Mouse (Mus musculus): Measurements from ENCODE around the gene Fhit. TPM values are rescaled to one million over a fixed set of nuclear protein-coding genes. Genes with fewer than 3 reads are reported as not detected.

Gene Fhit
- polyA plus RNA-seq, 1 experiment from 2014 or later = 3.6 TPM

DNA sequence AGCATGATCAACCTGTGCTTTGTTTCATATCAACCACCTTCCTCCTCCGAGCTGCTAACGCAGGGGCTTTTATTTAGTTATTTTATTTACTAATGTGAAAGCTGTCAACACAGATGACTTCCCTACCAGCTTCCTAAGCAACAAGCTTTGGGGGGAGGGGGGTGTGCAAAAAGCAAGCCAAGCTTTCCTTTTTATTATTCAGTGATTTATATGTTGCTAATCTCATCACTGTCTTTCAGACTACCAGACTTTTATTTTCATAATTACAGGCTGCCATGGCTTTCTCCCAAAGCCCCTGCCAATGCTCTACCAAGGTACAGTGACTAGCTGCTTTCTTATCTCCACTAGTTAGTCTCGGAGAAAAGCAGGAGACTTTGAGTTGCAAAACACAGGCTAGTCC lies 1082.8 kb downstream of the Fhit start:
- Histone ChIP-seq H3K27ac (ENCODE audit: low read length) (no peak overlapping the region), H3K4me2 (ENCODE audit: low read depth, low read length) (no peak overlapping the region), H3K4me3 (ENCODE audit: low read length) (no peak overlapping the region), H3K36me3 (ENCODE audit: control insufficient read depth, insufficient read depth) (no peaks in the 10 kb centered on the region), H3K9me3 (replicated peaks; ENCODE audit: control insufficient read depth, low read length) (no peaks in the 10 kb centered on the region), H3K4me1 (ENCODE audit: control insufficient read depth, insufficient read depth, low read length) (no peaks in the 10 kb centered on the region), H3K9ac (ENCODE audit: low read length) (no peak overlapping the region), H3K27me3 (ENCODE audit: control insufficient read depth, insufficient read depth, low read length) (no peaks in the 10 kb centered on the region)
- WGBS = 69% methylated on average over 3 of the region's 3 CpGs
- ATAC-seq (replicated peaks; ENCODE audit: extremely low read depth, insufficient read depth, low FRiP score) = no peak

DNA sequence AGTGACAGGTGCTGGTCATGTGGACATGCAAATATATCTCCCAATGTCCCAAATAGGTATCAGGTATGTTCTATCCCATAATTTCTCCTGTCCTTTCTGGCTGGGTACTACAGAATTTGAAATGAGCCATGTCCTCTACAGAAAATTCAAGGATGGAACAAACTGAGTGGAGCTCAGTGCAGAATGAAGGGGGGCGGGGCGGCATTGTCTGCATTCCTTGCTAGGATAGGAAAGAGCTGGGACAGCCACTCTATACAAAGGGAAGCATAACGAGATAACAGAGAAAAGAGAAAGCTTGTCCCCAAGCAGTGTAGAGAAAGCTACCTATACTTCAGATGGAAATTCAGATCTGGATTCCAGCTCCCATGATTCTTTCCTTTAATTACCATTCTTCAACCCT lies 1111.9 kb downstream of the Fhit start:
- Histone ChIP-seq H3K27ac (ENCODE audit: low read length) (no peak overlapping the region), H3K9me3 (replicated peaks; ENCODE audit: control insufficient read depth, low read length) (no peaks in the 10 kb centered on the region), H3K4me2 (ENCODE audit: low read depth, low read length) (no peak overlapping the region), H3K27me3 (ENCODE audit: control insufficient read depth, insufficient read depth, low read length) (no peaks in the 10 kb centered on the region), H3K4me3 (ENCODE audit: low read length) (no peak overlapping the region), H3K4me1 (ENCODE audit: control insufficient read depth, insufficient read depth, low read length) (0 out of 2 replicates have a peak, but pooled peaks cover 7% of the 10 kb centered on the region), H3K36me3 (ENCODE audit: control insufficient read depth, insufficient read depth) (no peaks in the 10 kb centered on the region), H3K9ac (ENCODE audit: low read length) (no peak overlapping the region)
- WGBS = 58% methylated on average over 3 of the region's 3 CpGs
- ATAC-seq (replicated peaks; ENCODE audit: extremely low read depth, insufficient read depth, low FRiP score) = no peak

DNA sequence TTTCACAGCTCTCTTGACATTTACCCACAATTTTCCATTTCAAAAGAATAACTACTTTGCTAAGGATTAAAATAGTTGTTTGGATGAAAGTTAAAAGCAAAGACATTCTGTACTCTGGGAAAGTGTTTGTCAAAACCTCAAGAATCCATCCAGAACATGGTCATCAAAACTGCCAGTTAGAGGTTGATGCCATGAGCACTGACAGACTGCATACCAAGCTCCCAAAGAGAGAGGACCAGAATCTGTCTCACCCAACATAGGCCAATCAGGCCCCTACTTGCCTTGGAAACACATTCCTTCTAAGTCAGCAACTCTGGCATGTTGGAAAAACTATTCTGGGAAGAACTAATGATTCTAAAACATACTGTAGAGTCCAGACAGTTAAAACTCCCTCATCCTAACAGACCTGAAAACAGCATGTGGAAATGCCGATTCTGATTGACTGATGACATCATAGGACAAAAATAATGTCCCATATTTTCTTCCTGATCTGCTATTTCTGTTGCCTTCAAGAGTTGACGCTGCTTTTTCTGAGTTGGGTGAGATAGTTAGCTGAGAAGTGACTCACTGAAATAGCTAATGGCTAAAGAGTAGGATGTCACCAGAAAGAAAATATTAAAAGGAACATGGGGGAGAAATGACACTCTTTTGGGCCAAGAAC lies 1114.6 kb downstream of the Fhit start:
- WGBS = 38% methylated on average over 2 of the region's 2 CpGs
- no peak overlapping the region for H3K27ac ChIP-seq (ENCODE audit: low read length)
- H3K9ac ChIP-seq (ENCODE audit: low read length) = no peak overlapping the region
- no peaks in the 10 kb centered on the region for H3K27me3 ChIP-seq (ENCODE audit: control insufficient read depth, insufficient read depth, low read length)
- H3K4me1 ChIP-seq (ENCODE audit: control insufficient read depth, insufficient read depth, low read length) = 0 out of 2 replicates have a peak, but pooled peaks cover 7% of the 10 kb centered on the region
- H3K4me3 ChIP-seq (ENCODE audit: low read length) = no peak overlapping the region
- no peak overlapping the region for H3K4me2 ChIP-seq (ENCODE audit: low read depth, low read length)
- no peak for ATAC-seq (replicated peaks; ENCODE audit: extremely low read depth, insufficient read depth, low FRiP score)
- H3K36me3 ChIP-seq (ENCODE audit: control insufficient read depth, insufficient read depth) = no peaks in the 10 kb centered on the region
- no peaks in the 10 kb centered on the region for H3K9me3 ChIP-seq (replicated peaks; ENCODE audit: control insufficient read depth, low read length)

DNA sequence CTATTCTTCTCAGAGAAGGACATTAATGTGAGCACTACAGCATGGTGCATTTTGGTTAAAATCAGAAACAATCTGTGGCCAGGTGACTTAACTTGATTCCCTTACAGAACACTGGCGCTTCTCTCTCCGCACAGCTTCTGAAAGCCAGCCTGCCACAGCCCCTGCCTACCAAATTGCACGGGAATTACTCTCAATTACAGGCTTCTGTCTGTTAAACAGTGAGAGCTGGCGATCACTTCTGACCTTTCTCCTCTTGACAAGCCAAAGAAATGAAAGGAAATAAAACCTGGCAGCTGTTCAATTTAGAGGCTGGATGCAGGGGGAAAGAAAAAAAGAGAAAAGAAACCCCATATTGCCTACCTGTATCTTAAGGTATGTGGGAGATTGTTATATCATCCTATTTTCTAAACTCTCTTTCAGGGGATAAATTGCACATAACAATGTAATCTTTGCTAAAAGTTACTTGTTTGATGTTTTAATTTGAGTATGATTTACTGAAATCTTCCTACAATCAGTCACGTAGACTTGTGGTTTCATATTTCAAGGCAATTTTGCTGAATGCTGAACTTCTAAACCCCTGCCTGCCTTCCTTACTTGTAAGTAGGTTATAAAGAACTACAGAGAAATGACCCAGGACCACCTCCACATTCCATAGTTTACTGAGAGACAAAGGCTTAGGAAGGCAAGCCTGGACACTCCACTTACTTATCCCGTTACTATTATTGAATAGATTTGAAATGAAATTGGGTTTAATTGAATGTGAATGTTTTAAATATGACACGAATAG lies 1115.3 kb downstream of the Fhit start:
- H3K9me3 ChIP-seq (replicated peaks; ENCODE audit: control insufficient read depth, low read length) = no peaks in the 10 kb centered on the region
- no peak overlapping the region for H3K27ac ChIP-seq (ENCODE audit: low read length)
- 42% methylated on average over 7 of the region's 7 CpGs for WGBS
- H3K4me1 ChIP-seq (ENCODE audit: control insufficient read depth, insufficient read depth, low read length) = 0 out of 2 replicates have a peak, but pooled peaks cover 7% of the 10 kb centered on the region
- H3K9ac ChIP-seq (ENCODE audit: low read length) = no peak overlapping the region
- no peaks in the 10 kb centered on the region for H3K27me3 ChIP-seq (ENCODE audit: control insufficient read depth, insufficient read depth, low read length)
- H3K36me3 ChIP-seq (ENCODE audit: control insufficient read depth, insufficient read depth) = no peaks in the 10 kb centered on the region
- H3K4me3 ChIP-seq (ENCODE audit: low read length) = no peak overlapping the region
- H3K4me2 ChIP-seq (ENCODE audit: low read depth, low read length) = no peak overlapping the region
- ATAC-seq (replicated peaks; ENCODE audit: extremely low read depth, insufficient read depth, low FRiP score) = no peak

DNA sequence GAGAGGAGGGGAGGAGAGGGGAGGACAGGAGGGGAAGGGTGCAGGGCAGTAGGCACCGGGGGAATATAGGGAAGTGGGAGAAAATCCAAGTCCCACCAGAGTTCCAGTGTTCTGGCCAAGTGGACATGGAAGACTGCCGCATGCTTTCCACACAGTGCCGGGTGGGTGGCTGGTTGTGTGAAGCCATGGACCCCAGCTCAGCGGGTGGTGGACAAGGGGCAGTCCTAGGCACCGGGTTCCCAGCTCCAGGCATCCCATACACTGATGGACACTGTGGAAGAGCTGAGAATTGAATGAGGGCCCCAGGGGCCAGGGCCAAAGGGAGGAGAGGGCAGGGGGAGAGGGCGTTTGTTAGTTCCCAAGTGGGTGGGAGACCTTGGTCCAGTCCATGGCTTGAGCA lies 1123.8 kb downstream of the Fhit start:
- no peaks in the 10 kb centered on the region for H3K36me3 ChIP-seq (ENCODE audit: control insufficient read depth, insufficient read depth)
- no peaks in the 10 kb centered on the region for H3K27me3 ChIP-seq (ENCODE audit: control insufficient read depth, insufficient read depth, low read length)
- no peak for ATAC-seq (replicated peaks; ENCODE audit: extremely low read depth, insufficient read depth, low FRiP score)
- H3K9me3 ChIP-seq (replicated peaks; ENCODE audit: control insufficient read depth, low read length) = no peaks in the 10 kb centered on the region
- H3K4me3 ChIP-seq (ENCODE audit: low read length) = no peak overlapping the region
- H3K9ac ChIP-seq (ENCODE audit: low read length) = no peak overlapping the region
- H3K4me2 ChIP-seq (ENCODE audit: low read depth, low read length) = no peak overlapping the region
- H3K4me1 ChIP-seq (ENCODE audit: control insufficient read depth, insufficient read depth, low read length) = no peaks in the 10 kb centered on the region
- H3K27ac ChIP-seq (ENCODE audit: low read length) = no peak overlapping the region
- 90% methylated on average over 6 of the region's 6 CpGs for WGBS

DNA sequence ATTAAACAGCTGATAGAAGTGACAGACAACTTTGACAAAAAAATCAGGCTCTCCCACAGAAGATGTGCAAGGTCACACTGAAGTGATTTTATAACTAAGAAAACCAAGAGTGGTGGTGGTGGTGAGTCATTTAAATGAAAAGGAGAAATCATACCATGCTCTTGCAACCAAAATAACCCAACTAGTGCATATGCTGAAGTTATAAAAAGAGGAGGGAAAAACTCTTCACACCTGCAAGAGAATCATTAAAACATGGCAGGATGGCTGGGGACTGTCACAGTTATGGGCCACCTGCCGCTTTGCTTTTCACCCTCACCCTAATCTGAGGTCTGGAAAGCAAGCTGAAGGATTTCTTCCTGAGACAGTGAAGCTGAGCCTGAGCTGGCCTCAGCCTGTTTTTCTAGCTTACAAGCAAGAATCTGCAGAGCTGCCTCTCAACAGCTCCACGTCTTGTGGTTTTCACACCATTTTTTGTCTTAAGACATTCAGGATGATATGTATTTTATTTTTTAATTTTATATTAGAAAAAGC lies 1125.1 kb downstream of the Fhit start:
- no peak overlapping the region for H3K4me3 ChIP-seq (ENCODE audit: low read length)
- H3K9ac ChIP-seq (ENCODE audit: low read length) = no peak overlapping the region
- H3K4me1 ChIP-seq (ENCODE audit: control insufficient read depth, insufficient read depth, low read length) = no peaks in the 10 kb centered on the region
- no peaks in the 10 kb centered on the region for H3K27me3 ChIP-seq (ENCODE audit: control insufficient read depth, insufficient read depth, low read length)
- ATAC-seq (replicated peaks; ENCODE audit: extremely low read depth, insufficient read depth, low FRiP score) = no peak
- H3K36me3 ChIP-seq (ENCODE audit: control insufficient read depth, insufficient read depth) = no peaks in the 10 kb centered on the region
- no peak overlapping the region for H3K27ac ChIP-seq (ENCODE audit: low read length)
- H3K9me3 ChIP-seq (replicated peaks; ENCODE audit: control insufficient read depth, low read length) = no peaks in the 10 kb centered on the region
- 72% methylated on average over 2 of the region's 2 CpGs for WGBS
- H3K4me2 ChIP-seq (ENCODE audit: low read depth, low read length) = no peak overlapping the region

DNA sequence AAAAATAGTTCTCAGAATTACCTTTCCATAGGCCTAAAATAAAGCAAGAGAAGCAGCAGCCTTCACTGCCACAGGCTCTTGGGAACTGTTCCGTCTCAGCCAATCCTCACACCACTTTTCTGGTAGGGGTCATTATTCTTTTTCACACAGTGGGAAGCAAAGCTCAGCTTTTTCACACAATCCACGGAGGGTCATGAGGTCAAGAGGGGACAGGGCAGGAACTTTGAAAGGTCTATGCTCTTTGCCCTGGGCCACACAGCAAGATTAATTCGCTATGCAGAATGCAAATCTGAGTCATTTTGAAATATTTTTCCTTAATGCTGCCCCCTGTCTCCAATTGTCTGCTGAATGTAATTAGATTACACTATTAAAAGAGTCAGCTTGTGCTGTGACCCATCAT lies 1126.2 kb downstream of the Fhit start:
- ATAC-seq (replicated peaks; ENCODE audit: extremely low read depth, insufficient read depth, low FRiP score) = no peak
- H3K27me3 ChIP-seq (ENCODE audit: control insufficient read depth, insufficient read depth, low read length) = no peaks in the 10 kb centered on the region
- H3K9ac ChIP-seq (ENCODE audit: low read length) = no peak overlapping the region
- H3K4me1 ChIP-seq (ENCODE audit: control insufficient read depth, insufficient read depth, low read length) = no peaks in the 10 kb centered on the region
- H3K27ac ChIP-seq (ENCODE audit: low read length) = no peak overlapping the region
- 58% methylated on average over 3 of the region's 3 CpGs for WGBS
- H3K9me3 ChIP-seq (replicated peaks; ENCODE audit: control insufficient read depth, low read length) = no peaks in the 10 kb centered on the region
- H3K36me3 ChIP-seq (ENCODE audit: control insufficient read depth, insufficient read depth) = no peaks in the 10 kb centered on the region
- H3K4me3 ChIP-seq (ENCODE audit: low read length) = no peak overlapping the region
- H3K4me2 ChIP-seq (ENCODE audit: low read depth, low read length) = no peak overlapping the region

DNA sequence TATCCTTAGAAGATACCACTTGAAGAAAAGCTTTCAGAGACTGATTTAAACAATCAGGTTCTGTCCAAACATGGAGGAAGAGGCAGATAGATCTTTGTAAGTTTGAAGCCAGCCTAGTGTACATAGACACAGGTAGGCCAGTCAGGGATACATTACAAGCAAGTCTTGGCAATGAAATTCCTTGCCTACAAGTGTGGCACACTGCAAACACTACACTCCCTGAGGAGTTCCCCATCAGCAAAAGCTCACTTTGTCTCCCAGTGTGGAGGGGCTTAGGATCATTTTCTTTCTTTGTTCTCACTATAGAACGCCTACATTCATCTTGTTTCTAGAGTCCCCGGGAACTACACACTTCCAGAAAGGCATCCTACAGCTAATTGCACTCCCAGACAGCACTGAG lies 1126.6 kb downstream of the Fhit start:
- Histone ChIP-seq H3K27me3 (ENCODE audit: control insufficient read depth, insufficient read depth, low read length) (no peaks in the 10 kb centered on the region), H3K4me1 (ENCODE audit: control insufficient read depth, insufficient read depth, low read length) (no peaks in the 10 kb centered on the region), H3K4me2 (ENCODE audit: low read depth, low read length) (no peak overlapping the region), H3K9ac (ENCODE audit: low read length) (no peak overlapping the region), H3K4me3 (ENCODE audit: low read length) (no peak overlapping the region), H3K36me3 (ENCODE audit: control insufficient read depth, insufficient read depth) (no peaks in the 10 kb centered on the region), H3K9me3 (replicated peaks; ENCODE audit: control insufficient read depth, low read length) (no peaks in the 10 kb centered on the region), H3K27ac (ENCODE audit: low read length) (no peak overlapping the region)
- ATAC-seq (replicated peaks; ENCODE audit: extremely low read depth, insufficient read depth, low FRiP score) = no peak
- WGBS = 75% methylated on average over 2 of the region's 2 CpGs

DNA sequence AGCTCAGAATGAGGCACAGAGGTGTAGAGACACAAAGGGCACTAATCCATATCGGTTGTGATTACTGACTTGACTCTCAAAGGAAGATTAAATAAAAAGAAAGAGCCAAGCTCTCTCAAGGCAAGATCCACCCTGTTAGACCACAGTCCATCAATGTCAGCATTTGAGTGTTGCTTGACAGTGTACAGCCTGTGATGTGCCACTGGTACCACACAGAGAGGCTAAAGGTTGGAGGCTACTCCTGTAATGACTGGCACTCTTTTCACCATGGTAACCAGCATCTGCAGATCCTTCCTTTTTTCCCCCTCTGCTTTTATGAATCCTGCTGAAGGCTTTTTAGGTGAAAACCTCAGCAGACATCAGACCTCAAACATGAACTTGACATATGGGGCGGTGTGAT lies 1138.5 kb downstream of the Fhit start:
- 82% methylated on average over 2 of the region's 2 CpGs for WGBS
- Histone ChIP-seq H3K36me3 (ENCODE audit: control insufficient read depth, insufficient read depth) (no peaks in the 10 kb centered on the region), H3K9ac (ENCODE audit: low read length) (no peak overlapping the region), H3K9me3 (replicated peaks; ENCODE audit: control insufficient read depth, low read length) (no peaks in the 10 kb centered on the region), H3K27ac (ENCODE audit: low read length) (no peak overlapping the region), H3K4me3 (ENCODE audit: low read length) (no peak overlapping the region), H3K4me2 (ENCODE audit: low read depth, low read length) (no peak overlapping the region), H3K27me3 (ENCODE audit: control insufficient read depth, insufficient read depth, low read length) (no peaks in the 10 kb centered on the region), H3K4me1 (ENCODE audit: control insufficient read depth, insufficient read depth, low read length) (peaks cover 4% of the 10 kb centered on the region; the same call in 1 of the 2 replicates)
- ATAC-seq (replicated peaks; ENCODE audit: extremely low read depth, insufficient read depth, low FRiP score) = no peak

Data from heart, embryonic 16.5 days (tissue).